24 mouse cellular contexts compared by ENCODE assay signal in genomic region chr4:34928386-34928785, GRCm38 (mm10). TPM values are rescaled to one million over a fixed set of nuclear protein-coding genes. Genes with fewer than 3 reads are reported as not detected.
"Had no signal": no experiment of that assay in that cellular context is flagged by ENCODE, and none has a peak within 500 bp of the region (broad histone marks: within the 10 kb centered on the region; RNA-seq: fewer than 3 reads in every experiment).

No protein-coding gene starts in this region.

RNA-seq across cellular contexts. Expression of gene Cga, which starts 34.8 kb away (rescaled TPM):
- polyA plus RNA-seq: limb, embryonic 10.5 days; limb, embryonic 11.5 days; limb, embryonic 12.5 days; limb, embryonic 13.5 days; limb, embryonic 14.5 days; limb, embryonic 15.5 days; liver, embryonic 11.5 days; liver, embryonic 12.5 days; liver, embryonic 14.5 days; liver, embryonic 16.5 days; lung, adult 2 months; lung, embryonic 14.5 days; lung, embryonic 15.5 days; lung, embryonic 16.5 days; lung, postnatal 0 days; macrophage; midbrain, embryonic 12.5 days; midbrain, embryonic 13.5 days; midbrain, embryonic 14.5 days; midbrain, embryonic 15.5 days; midbrain, postnatal 0 days; myocyte; neural tube, embryonic 11.5 days; neural tube, embryonic 12.5 days had no signal
